Mouse (Mus musculus) heart, embryonic 16.5 days (tissue): Measurements from ENCODE around the gene Rubcnl. TPM values are rescaled to one million over a fixed set of nuclear protein-coding genes. Genes with fewer than 3 reads are reported as not detected.

Source experiments
- ATAC-seq: fragments of 200-750 bp; cut with Nextera tagmentation; replicated peaks from 2 replicates; pipeline ENCODE4 v1.8.0; 2017; ENCODE audit warnings: moderate number of reproducible peaks; ENCODE audit not compliant: insufficient read depth, low FRiP score; ENCODE audit errors: extremely low read depth
- H3K27ac ChIP-seq: fragments of 300-500 bp; sonication (generic); 2 replicates; pipeline ENCODE4 v1.5.1; 2014; ENCODE audit warnings: mild to moderate bottlenecking, low read length, control low read depth, moderate library complexity
- H3K27me3 ChIP-seq: fragments of 300-500 bp; sonication (generic); 2 replicates; pipeline ENCODE4 v1.6.1; 2014; ENCODE audit warnings: low read length, mixed read lengths; ENCODE audit not compliant: control insufficient read depth, insufficient read depth
- H3K36me3 ChIP-seq: fragments of 300-500 bp; sonication (generic); 2 replicates; pipeline ENCODE4 v1.6.1; 2014; ENCODE audit not compliant: control insufficient read depth, insufficient read depth
- H3K4me1 ChIP-seq: fragments of 300-500 bp; sonication (generic); 2 replicates; pipeline ENCODE4 v1.6.1; 2014; ENCODE audit warnings: low read length, mixed read lengths; ENCODE audit not compliant: control insufficient read depth, insufficient read depth
- H3K4me2 ChIP-seq: fragments of 300-500 bp; sonication (generic); 2 replicates; pipeline ENCODE4 v1.6.1; 2014; ENCODE audit warnings: low read depth, mild to moderate bottlenecking, control low read depth, low read length
- H3K4me3 ChIP-seq: fragments of 300-500 bp; sonication (generic); 2 replicates; pipeline ENCODE4 v1.5.1; 2014; ENCODE audit warnings: mild to moderate bottlenecking, control low read depth, low read length
- H3K9ac ChIP-seq: fragments of 300-500 bp; sonication (generic); 2 replicates; pipeline ENCODE4 v1.6.1; 2014; ENCODE audit warnings: low read length, control low read depth
- H3K9me3 ChIP-seq: fragments of 300-500 bp; sonication (generic); replicated peaks from 2 replicates; pipeline ENCODE4 v1.6.1; 2016; ENCODE audit warnings: low read length; ENCODE audit not compliant: control insufficient read depth
- WGBS: fragments of 180-500 bp; shearing (Covaris S2); extraction: QIAGEN DNeasy Blood & Tissue Kit; methylation state at CpG from one replicate; pipeline ENCODE4 v1.1.7; 2014; 5-methylcytosine and 5-hydroxymethylcytosine counted together
- polyA plus RNA-seq: library from polyadenylated mRNA; unstranded; fragments of >200 nt; fragmentation: Nextera tagmentation; extraction: Ambion mirVana; gene quantifications from 2 replicates; pipeline ENCODE4 v1.2.1, GENCODE M21; 2015

The Rubcnl gene
- polyA plus RNA-seq, 1 experiment from 2014 or later: 2.0 TPM

GRCm38 (mm10) chr14:75054455-75055343 lies 38.9 kb downstream of the Rubcnl start:
- WGBS: 64% methylated on average over 14 of the region's 14 CpGs
- H3K9ac ChIP-seq: no peak overlapping the region
- H3K4me3 ChIP-seq: no peak overlapping the region
- no peak for ATAC-seq
- H3K27me3 ChIP-seq: no peaks in the 10 kb centered on the region
- no peaks in the 10 kb centered on the region for H3K36me3 ChIP-seq
- H3K9me3 ChIP-seq: no peaks in the 10 kb centered on the region
- H3K4me1 ChIP-seq: no peaks in the 10 kb centered on the region
- no peak overlapping the region for H3K4me2 ChIP-seq
- H3K27ac ChIP-seq: no peak overlapping the region

- no peak for ATAC-seq
- H3K4me3 ChIP-seq: no peak overlapping the region
- WGBS: 64% methylated on average over 9 of the region's 9 CpGs
- no peaks in the 10 kb centered on the region for H3K36me3 ChIP-seq
- no peaks in the 10 kb centered on the region for H3K4me1 ChIP-seq
- no peaks in the 10 kb centered on the region for H3K27me3 ChIP-seq
- H3K9ac ChIP-seq: no peak overlapping the region
- no peaks in the 10 kb centered on the region for H3K9me3 ChIP-seq
- no peak overlapping the region for H3K4me2 ChIP-seq
- no peak overlapping the region for H3K27ac ChIP-seq
These were observed 41.1 kb downstream of the Rubcnl start for GRCm38 (mm10) chr14:75056861-75057431.

- H3K27me3 ChIP-seq: no peaks in the 10 kb centered on the region; the same call in 1 of the 2 replicates
- ATAC-seq: no peak
- no peaks in the 10 kb centered on the region for H3K36me3 ChIP-seq
- no peak overlapping the region for H3K4me2 ChIP-seq
- H3K27ac ChIP-seq: no peak overlapping the region
- H3K9ac ChIP-seq: no peak overlapping the region
- 27% methylated on average over 8 of the region's 8 CpGs for WGBS
- H3K4me1 ChIP-seq: no peaks in the 10 kb centered on the region
- no peak overlapping the region for H3K4me3 ChIP-seq
- H3K9me3 ChIP-seq: no peaks in the 10 kb centered on the region
These were observed 44.7 kb downstream of the Rubcnl start for GRCm38 (mm10) chr14:75060562-75060961.

- WGBS: 88% methylated on average over 8 of the region's 8 CpGs
- H3K9ac ChIP-seq: no peak overlapping the region
- H3K4me1 ChIP-seq: no peaks in the 10 kb centered on the region
- no peak for ATAC-seq
- no peaks in the 10 kb centered on the region; the same call in 1 of the 2 replicates for H3K27me3 ChIP-seq
- no peak overlapping the region for H3K4me3 ChIP-seq
- no peak overlapping the region for H3K27ac ChIP-seq
- H3K36me3 ChIP-seq: no peaks in the 10 kb centered on the region
- H3K4me2 ChIP-seq: no peak overlapping the region
- no peaks in the 10 kb centered on the region for H3K9me3 ChIP-seq
These were observed 48.1 kb downstream of the Rubcnl start for GRCm38 (mm10) chr14:75063936-75064335.

- 82% methylated on average over 7 of the region's 7 CpGs for WGBS
- no peak overlapping the region for H3K4me3 ChIP-seq
These were observed 48.7 kb downstream of the Rubcnl start for GRCm38 (mm10) chr14:75064520-75064919.

GRCm38 (mm10) chr14:75065211-75065610 lies 49.4 kb downstream of the Rubcnl start:
- H3K4me2 ChIP-seq: no peak overlapping the region
- H3K9me3 ChIP-seq: no peaks in the 10 kb centered on the region
- H3K36me3 ChIP-seq: no peaks in the 10 kb centered on the region
- H3K4me3 ChIP-seq: no peak overlapping the region
- no peak overlapping the region for H3K9ac ChIP-seq
- no peak for ATAC-seq
- 91% methylated on average over 5 of the region's 5 CpGs for WGBS
- no peaks in the 10 kb centered on the region; the same call in 1 of the 2 replicates for H3K27me3 ChIP-seq
- no peaks in the 10 kb centered on the region for H3K4me1 ChIP-seq
- H3K27ac ChIP-seq: no peak overlapping the region

More at GRCm38 (mm10) chr14:75064520-75064919, 48.7 kb downstream of the Rubcnl start:
- H3K36me3 ChIP-seq: no peaks in the 10 kb centered on the region
- no peak for ATAC-seq
- H3K27ac ChIP-seq: no peak overlapping the region
- H3K27me3 ChIP-seq: no peaks in the 10 kb centered on the region; the same call in 1 of the 2 replicates
- no peak overlapping the region for H3K4me2 ChIP-seq
- H3K9me3 ChIP-seq: no peaks in the 10 kb centered on the region
- no peak overlapping the region for H3K9ac ChIP-seq
- H3K4me1 ChIP-seq: no peaks in the 10 kb centered on the region

GRCm38 (mm10) chr14:75068430-75069112 lies 52.7 kb downstream of the Rubcnl start:
- Histone ChIP-seq H3K27me3 (no peaks in the 10 kb centered on the region), H3K36me3 (no peaks in the 10 kb centered on the region), H3K4me2 (peak overlapping the region; percentile 16), H3K4me3 (no peak overlapping the region), H3K9me3 (no peaks in the 10 kb centered on the region), H3K27ac (no peak overlapping the region), H3K4me1 (no peaks in the 10 kb centered on the region), H3K9ac (no peak overlapping the region)
- ATAC-seq: 0 out of 2 replicates have a peak, but pooled peaks have one; percentile 53
- 80% methylated on average over 18 of the region's 19 CpGs for WGBS

GRCm38 (mm10) chr14:75069356-75069979 lies 53.6 kb downstream of the Rubcnl start:
- Histone ChIP-seq H3K9ac (no peak overlapping the region), H3K36me3 (no peaks in the 10 kb centered on the region), H3K27me3 (no peaks in the 10 kb centered on the region), H3K4me1 (no peaks in the 10 kb centered on the region), H3K27ac (peak overlapping the region; percentile 10; the same call in 1 of the 2 replicates), H3K4me3 (no peak overlapping the region), H3K9me3 (no peaks in the 10 kb centered on the region), H3K4me2 (peak overlapping the region; percentile 16)
- WGBS: 55% methylated on average over 7 of the region's 7 CpGs
- no peak; the same call in 1 of the 2 replicates for ATAC-seq
